Mouse (Mus musculus): Measurements from ENCODE around the gene Btbd2. TPM values are rescaled to one million over a fixed set of nuclear protein-coding genes. Genes with fewer than 3 reads are reported as not detected.

Btbd2 gene
- total and polyA plus RNA-seq, 3 experiments, result 43.1 to 81.8 TPM; not detected in 1

- Histone ChIP-seq H3K9ac (ENCODE audit: control insufficient read depth, low read depth, low read length, poor library complexity, severe bottlenecking) (peak overlapping the region; percentile 61), H3K36me3 (ENCODE audit: control insufficient read depth in 1 of 2, insufficient read depth in 2 of 2, low read length in 2 of 2) (peaks cover 0 to 14% of the 10 kb centered on the region in 2 experiments; a peak in 3 of 4 replicates), H3K4me3 (ENCODE audit: control insufficient read depth in 1 of 2, insufficient read depth in 1 of 2, low read depth in 2 of 2, low read length in 2 of 2) (no peak overlapping the region), H3K9me3 (replicated peaks; ENCODE audit: insufficient read depth, low read length) (no peaks in the 10 kb centered on the region), H3K79me2 (ENCODE audit: control insufficient read depth, insufficient read depth, low read length, poor library complexity) (no peaks in the 10 kb centered on the region; the same call in 1 of the 2 replicates), H3K27ac (ENCODE audit: control insufficient read depth, low read depth, low read length) (peak overlapping the region; percentile 50), H3K4me1 (ENCODE audit: control insufficient read depth in 1 of 2, insufficient read depth in 2 of 2, low read length in 2 of 2) (peaks cover 5 to 26% of the 10 kb centered on the region in 2 experiments), H3K27me3 (ENCODE audit: control insufficient read depth in 1 of 2, insufficient read depth in 2 of 2, low read length in 2 of 2) (no peaks in the 10 kb centered on the region)
- TF ChIP-seq BHLHE40 (IDR thresholded peaks at IDR 0.05; ENCODE audit: borderline replicate concordance, low read depth, low read length) (peak; percentile 71; the same call in 1 of the 2 replicates), ETS1 (IDR thresholded peaks at IDR 0.05; ENCODE audit: low read depth, low read length) (no peak), TCF12 (IDR thresholded peaks at IDR 0.05; ENCODE audit: low read depth, low read length) (no peak), CHD1 (IDR thresholded peaks at IDR 0.05; ENCODE audit: low read depth, low read length) (no peak), MYC (IDR thresholded peaks at IDR 0.05; ENCODE audit: low read depth, low read length) (peak; percentile 63; the same call in 1 of the 2 replicates), POLR2AphosphoS2 (IDR thresholded peaks at IDR 0.05; ENCODE audit: low read length) (no peak), MXI1 (IDR thresholded peaks at IDR 0.05; ENCODE audit: low read depth, low read length) (peak; percentile 83; the same call in 1 of the 2 replicates), MYB (IDR thresholded peaks at IDR 0.05; ENCODE audit: low read depth, low read length) (no peak), USF1 (IDR thresholded peaks at IDR 0.05; ENCODE audit: low read depth, low read length) (peak; percentile 54; the same call in 1 of the 2 replicates), ELF1 (IDR thresholded peaks at IDR 0.05; ENCODE audit: low read depth, low read length) (no peak), E2F4 (IDR thresholded peaks at IDR 0.05; ENCODE audit: borderline replicate concordance, low read depth, low read length) (no peak), ZC3H11A (IDR thresholded peaks at IDR 0.05; ENCODE audit: low read depth, low read length) (no peak), TAL1 (IDR thresholded peaks at IDR 0.05; ENCODE audit: low read length) (peak; percentile 33)
- peak; percentile 62 for DNase-seq (ENCODE audit: low read depth, low spot score)
These were observed 6.8 kb upstream of the Btbd2 start for GRCm38 (mm10) chr10:80663485-80664196.

GRCm38 (mm10) chr10:80661149-80661548 lies 4.3 kb upstream of the Btbd2 start:
- no peak overlapping the region for H3K27ac ChIP-seq (ENCODE audit: control insufficient read depth, low read depth, low read length)
- peak; percentile 84 for DNase-seq (ENCODE audit: low read depth, low spot score)
- H3K79me2 ChIP-seq (ENCODE audit: control insufficient read depth, insufficient read depth, low read length, poor library complexity), result peaks cover under 1% of the 10 kb centered on the region; the same call in 1 of the 2 replicates
- no peak overlapping the region for H3K4me3 ChIP-seq (ENCODE audit: control insufficient read depth in 1 of 2, insufficient read depth in 1 of 2, low read depth in 2 of 2, low read length in 2 of 2)
- H3K36me3 ChIP-seq (ENCODE audit: control insufficient read depth in 1 of 2, insufficient read depth in 2 of 2, low read length in 2 of 2), result peaks cover 0 to 20% of the 10 kb centered on the region in 2 experiments; a peak in 2 of 4 replicates
- H3K4me1 ChIP-seq (ENCODE audit: control insufficient read depth in 1 of 2, insufficient read depth in 2 of 2, low read length in 2 of 2), result peaks cover 8 to 40% of the 10 kb centered on the region in 2 experiments
- TF ChIP-seq RAD21 (IDR thresholded peaks at IDR 0.05; ENCODE audit: low read depth, low read length) (no peak; the same call in 1 of the 2 replicates), CHD2 (IDR thresholded peaks at IDR 0.05; ENCODE audit: low read length) (peak; percentile 73; the same call in 1 of the 2 replicates), HCFC1 (IDR thresholded peaks at IDR 0.05; ENCODE audit: low read depth, low read length) (0 out of 2 replicates have a peak, but pooled peaks have one; percentile 11), ZMIZ1 (IDR thresholded peaks at IDR 0.05; ENCODE audit: low read depth, low read length) (no peak), SMC3 (IDR thresholded peaks at IDR 0.05; ENCODE audit: low read depth, low read length) (peak; percentile 63), TBP (IDR thresholded peaks at IDR 0.05; ENCODE audit: low read depth, low read length) (no peak), MXI1 (IDR thresholded peaks at IDR 0.05; ENCODE audit: low read depth, low read length) (0 out of 2 replicates have a peak, but pooled peaks have one; percentile 16), JUND (IDR thresholded peaks at IDR 0.05; ENCODE audit: low read depth, low read length) (no peak), ETS1 (IDR thresholded peaks at IDR 0.05; ENCODE audit: low read depth, low read length) (0 out of 2 replicates have a peak, but pooled peaks have one; percentile 35), ZNF384 (IDR thresholded peaks at IDR 0.05; ENCODE audit: low read depth, low read length) (0 out of 2 replicates have a peak, but pooled peaks have one; percentile 31), CTCF (IDR thresholded peaks at IDR 0.05 in 2 of 3, conservative IDR thresholded peaks at IDR 0.05 in 1 of 3; ENCODE audit: control insufficient read depth in 1 of 3, insufficient read depth in 1 of 3, low read depth in 2 of 3, low read length in 3 of 3, poor library complexity in 1 of 3, severe bottlenecking in 1 of 3) (peak; percentile 88 to 90 (median 88)), MAX (IDR thresholded peaks at IDR 0.05; ENCODE audit: low read length) (no peak), MYC (IDR thresholded peaks at IDR 0.05; ENCODE audit: low read depth, low read length) (peak; percentile 37; the same call in 1 of the 2 replicates), CHD1 (IDR thresholded peaks at IDR 0.05; ENCODE audit: low read depth, low read length) (no peak), MYB (IDR thresholded peaks at IDR 0.05; ENCODE audit: low read depth, low read length) (no peak), BHLHE40 (IDR thresholded peaks at IDR 0.05; ENCODE audit: borderline replicate concordance, low read depth, low read length) (peak; percentile 53; the same call in 1 of the 2 replicates), NELFE (IDR thresholded peaks at IDR 0.05; ENCODE audit: low read depth, low read length) (no peak), USF2 (IDR thresholded peaks at IDR 0.05; ENCODE audit: borderline replicate concordance in 1 of 2, insufficient read depth in 1 of 2, low read depth in 1 of 2, low read length in 2 of 2) (no peak), SIN3A (IDR thresholded peaks at IDR 0.05; ENCODE audit: low read length) (peak; percentile 19; the same call in 1 of the 2 replicates)
- H3K9me3 ChIP-seq (replicated peaks; ENCODE audit: insufficient read depth, low read length), result no peaks in the 10 kb centered on the region
- H3K27me3 ChIP-seq (ENCODE audit: control insufficient read depth in 1 of 2, insufficient read depth in 2 of 2, low read length in 2 of 2), result no peaks in the 10 kb centered on the region
- H3K9ac ChIP-seq (ENCODE audit: control insufficient read depth, low read depth, low read length, poor library complexity, severe bottlenecking), result 0 out of 2 replicates have a peak overlapping the region, but pooled peaks have one; percentile 26
